Mouse (Mus musculus) ovary, adult 18-20 months (tissue): Measurements from ENCODE around the gene Chchd6.

Experiments
- DNase-seq: peaks from one replicate; pipeline ENCODE4 v3.0.0; 2022; ENCODE audit warnings: low spot score, mixed read lengths

Chchd6 gene

DNA sequence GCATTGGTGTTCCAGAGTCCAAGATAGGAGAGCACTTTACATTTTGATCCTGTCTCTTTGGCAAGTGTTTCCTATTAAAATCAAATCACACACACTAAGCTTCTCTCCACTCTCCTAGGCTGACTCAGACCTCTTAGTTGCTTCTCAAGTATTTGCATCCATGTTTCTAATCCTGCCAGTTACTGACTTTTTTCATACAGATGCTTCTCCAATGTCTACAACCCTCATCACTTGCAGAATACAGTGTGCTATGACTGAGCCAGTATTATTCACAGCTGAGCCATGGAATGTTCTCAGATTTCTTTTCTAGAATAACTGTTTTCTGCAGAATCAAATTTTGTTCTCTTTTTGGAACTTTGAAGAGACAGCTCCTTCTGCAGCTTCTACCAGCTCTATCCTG is 85.3 kb downstream of the Chchd6 start:
- DNase-seq, result no peak

DNA sequence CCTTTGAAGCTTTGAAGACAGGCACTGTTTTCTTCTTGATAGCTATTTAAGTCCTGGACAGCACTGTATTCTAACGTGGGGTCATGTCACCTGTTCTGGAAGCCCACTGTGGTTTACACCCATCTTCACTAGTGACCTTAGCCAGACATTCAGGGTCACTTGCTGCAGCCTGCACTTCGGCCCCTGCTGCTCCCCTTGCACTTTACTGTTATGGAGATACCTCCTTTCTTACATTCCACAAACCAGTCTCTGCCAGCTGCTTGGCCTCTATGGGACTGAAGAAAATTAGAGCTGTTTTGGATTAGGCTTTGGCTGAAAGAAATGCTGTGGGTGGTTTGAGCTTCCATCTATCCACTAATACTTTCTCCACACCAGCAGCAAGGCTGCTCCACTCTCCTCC is 86.7 kb downstream of the Chchd6 start:
- DNase-seq, result no peak

DNA sequence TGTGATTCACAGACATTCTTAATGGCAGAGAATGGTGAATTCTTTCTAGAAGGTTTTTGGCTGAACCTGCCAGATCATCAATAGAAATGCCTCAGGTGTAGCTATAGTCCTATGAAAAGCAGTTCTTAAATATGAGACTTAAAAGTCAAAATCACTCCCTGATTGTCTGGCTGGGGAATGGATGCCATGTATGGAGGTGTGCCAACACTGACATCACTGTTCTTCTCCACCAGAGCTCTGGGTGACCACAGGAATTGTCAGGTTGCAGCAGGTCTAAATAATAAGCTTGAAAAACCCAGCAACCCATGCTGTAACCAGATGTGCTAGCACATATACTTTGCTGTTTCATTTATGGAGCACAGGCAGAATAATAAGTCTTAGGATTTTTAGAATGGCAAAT is 87.2 kb downstream of the Chchd6 start:
- DNase-seq, result no peak

DNA sequence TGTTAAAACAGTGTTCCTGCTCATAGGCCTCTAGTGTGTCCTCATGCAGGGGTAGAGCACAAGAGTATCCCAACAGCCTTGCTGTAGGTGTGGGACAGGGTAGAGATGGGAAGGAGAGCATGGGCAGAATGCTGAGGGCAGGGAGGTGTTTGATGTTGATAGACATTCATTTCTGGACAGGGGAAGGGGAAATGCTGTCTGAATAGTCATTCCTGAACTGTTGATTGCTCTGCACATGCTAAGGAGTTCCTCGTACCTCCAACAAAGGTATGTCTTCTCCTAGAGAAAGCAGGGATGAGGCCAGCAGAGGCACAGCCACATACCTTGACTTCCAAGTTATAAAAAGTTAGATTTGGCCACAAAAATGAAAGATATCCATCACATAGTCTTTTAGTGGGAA is 95.5 kb downstream of the Chchd6 start:
- no peak for DNase-seq

DNA sequence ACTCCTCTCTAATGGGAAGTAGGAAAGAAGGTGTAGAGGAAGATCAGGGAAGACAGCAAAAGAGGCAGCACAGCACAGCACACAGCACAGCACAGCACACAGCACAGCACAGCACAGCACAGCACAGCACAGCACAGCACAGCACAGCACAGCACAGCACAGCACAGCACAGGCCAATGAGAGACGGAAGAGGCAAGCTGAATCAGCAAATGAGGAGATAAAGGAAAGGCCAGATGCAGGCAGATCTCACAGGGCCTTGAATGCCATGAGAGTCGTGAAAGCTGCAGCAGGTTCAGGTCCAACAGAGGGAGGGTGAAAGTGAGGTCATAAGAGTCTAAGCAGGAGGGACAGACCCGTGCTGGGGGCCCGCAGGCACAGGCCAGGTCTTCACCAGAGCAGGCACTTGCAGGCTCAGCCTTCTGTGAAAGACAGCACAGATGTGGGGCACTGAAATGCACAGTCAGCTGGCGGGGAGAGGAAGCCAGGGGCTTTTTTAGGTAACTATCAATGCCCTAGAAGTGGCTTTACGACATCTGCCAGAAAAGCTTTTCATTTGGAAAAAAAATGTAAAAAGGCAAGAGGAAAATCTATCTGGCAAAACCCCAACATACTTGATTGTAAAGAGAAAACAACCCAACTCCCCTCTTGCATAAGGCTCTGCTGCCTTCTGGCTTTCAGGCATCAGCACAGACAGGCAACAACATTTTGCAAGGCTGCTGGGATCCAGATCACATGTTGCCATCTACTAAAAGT is 96.5 kb downstream of the Chchd6 start:
- no peak for DNase-seq

DNA sequence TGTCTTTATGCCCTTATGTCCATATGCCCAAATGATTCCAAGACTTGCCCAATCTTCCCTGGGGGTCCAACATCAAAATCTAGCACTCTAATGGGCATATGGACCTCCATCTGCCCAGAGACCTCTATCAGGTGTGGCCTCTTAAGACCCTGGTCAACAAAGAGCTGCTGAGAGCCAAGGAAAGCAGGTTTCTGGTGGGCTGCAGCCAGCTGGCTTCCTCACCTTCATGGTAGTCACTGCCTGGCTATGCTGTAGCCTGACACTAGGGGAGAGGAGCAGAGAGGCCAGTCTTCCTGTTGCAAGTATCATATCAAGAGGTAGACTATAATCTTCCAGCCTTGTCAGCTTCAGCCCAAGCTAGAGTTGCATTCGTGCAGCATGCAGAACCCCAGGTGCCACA is 98.5 kb downstream of the Chchd6 start:
- DNase-seq, result no peak

DNA sequence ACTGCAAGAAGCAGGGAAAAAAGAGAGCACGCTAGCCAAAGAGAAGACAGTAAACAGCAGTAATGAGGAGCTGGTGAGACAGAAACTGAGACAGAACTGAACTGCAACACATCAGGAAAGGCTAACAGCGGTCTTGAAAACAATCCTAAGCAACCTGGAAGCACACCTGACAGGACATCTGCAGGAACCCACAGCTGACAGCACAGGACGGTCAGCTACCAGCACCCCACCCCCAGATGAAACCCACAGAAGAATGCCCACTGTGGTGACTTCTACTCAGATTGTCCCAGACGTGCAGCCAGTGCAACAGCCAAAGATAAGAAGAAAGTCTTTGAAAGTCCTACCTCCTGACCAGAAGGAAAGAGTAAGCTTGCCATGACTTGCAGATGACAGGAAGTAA is 103.1 kb downstream of the Chchd6 start:
- no peak for DNase-seq

DNA sequence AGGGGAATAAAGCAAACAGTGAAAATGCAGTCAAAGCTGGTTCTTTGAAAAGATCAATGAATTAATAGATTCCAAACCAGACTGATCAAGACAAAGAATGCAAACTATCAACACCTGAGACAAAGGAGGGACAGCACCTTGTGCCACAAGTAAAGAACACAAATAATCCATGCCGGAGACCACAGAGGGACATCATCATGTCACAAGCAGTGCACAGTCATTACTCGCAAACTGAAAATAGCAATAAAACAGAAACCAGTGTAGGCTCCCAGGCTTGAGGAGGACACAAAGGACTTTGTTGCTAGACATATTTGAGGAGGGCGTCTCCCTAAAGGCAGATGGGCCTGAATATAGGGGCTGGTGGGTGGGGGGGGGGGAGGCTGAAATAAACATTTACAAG is 105.1 kb downstream of the Chchd6 start:
- DNase-seq, result no peak

DNA sequence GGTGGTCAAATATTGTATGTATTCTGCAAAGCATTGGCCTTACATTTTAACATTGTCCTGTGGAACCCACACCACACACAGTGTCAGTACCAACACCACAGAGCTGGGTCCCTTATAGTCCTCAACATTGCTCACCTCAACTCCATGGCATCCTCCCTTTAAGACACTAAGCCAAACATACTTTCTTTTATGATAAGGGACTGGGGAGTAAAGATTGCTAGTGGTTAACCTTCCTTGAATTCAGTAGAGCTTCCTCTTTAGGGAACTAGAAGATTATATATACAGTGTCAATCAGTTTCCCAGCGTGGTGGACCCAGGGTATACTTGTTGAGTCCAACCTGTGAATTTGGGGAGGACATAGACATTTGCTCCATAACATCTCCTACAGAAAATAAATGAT is 105.9 kb downstream of the Chchd6 start:
- no peak for DNase-seq

DNA sequence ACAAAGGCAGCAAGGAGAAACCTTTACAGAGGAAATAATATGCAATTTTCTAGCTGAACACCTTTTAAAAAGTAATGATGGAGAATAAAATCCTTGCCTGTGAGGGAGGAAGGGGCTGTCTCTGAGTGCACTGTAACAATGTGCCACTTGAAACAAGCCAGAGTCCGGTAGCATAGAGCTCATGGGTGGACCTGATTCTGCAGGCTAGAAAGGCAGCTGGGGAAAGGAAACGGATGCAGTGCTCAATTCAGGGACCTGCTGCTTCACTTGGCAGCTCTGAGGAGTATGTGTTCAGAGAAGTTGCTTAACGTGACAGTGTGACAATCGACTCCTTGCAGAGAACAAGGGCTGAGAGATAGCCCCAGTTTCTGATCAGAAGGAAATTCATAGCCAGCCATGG is 109.4 kb downstream of the Chchd6 start:
- no peak for DNase-seq

DNA sequence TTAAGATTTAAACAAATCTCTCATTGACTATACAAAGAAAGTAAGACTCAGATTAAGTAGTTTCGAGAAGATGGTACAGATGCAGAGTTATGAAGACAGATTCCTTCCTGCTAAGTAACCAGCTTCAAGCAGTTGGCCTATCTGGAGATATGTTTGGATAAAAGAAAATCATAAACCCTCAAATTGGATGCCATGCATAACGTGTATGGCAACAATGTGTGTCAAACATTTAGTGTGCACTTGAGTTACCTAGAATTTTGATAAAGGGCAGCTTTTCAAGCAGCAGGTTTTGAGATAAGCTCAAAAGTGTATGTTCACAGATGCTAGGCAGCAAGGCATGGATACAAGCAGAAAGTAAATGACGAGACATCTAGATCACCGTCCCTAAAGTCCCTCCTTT is 114.3 kb downstream of the Chchd6 start:
- DNase-seq, result no peak

DNA sequence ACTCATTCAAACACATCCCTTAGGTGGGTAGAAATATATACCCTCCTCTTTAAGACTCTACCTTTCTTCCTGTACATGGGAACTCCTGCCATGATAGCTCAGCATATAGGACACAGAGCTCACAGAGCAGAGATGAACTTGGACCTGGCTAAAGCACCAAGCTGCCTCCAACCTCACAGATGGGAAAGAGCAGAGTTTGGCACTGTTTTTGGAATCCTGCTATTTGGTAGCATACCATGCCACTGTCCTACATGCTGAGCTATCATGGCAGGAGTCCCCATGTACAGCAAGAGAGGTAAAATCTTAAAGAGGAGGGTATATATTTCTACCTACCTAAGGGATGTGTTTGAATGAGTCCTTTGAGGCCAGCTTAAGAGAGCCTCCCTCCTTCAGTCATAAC is 127.5 kb downstream of the Chchd6 start:
- no peak for DNase-seq

DNA sequence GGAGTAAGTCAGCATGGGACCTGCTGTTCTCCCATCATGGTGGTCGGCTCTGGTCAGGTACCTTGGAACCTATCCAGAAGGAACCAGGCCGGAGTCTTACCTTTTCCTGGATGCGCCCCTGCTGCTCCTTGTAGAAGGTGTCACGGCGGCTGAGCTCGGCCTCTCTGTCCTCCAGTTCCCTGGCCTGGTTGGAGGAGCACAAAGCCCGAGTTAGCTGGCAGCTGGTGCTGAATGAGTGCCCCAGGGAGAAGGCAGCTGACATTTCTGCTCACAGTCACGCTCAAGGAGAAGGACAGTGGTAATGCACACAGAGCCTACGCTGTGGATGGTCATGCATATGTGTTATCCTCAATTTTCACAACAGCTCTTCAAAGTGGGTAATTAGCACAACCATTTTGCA is 128.2 kb downstream of the Chchd6 start:
- DNase-seq, result no peak

DNA sequence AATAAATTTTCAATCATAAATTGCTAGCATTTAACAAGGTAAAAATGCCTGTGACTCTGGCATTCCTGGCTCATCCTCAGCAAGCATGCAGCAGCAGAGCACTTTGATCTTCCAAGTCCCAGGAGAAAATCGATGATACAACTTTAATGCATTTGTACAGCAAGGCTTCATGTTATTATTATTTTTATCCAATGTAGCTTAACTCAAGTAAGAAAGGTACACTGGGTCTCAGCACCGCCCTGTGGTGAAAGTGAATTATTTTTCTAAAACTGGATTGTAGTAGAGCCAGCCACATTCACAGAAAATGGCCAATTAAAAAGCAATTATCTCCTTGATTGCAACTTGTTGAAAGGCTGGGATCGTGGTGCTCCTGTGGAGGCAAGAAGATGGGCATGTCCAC is 128.6 kb downstream of the Chchd6 start:
- DNase-seq, result no peak

DNA sequence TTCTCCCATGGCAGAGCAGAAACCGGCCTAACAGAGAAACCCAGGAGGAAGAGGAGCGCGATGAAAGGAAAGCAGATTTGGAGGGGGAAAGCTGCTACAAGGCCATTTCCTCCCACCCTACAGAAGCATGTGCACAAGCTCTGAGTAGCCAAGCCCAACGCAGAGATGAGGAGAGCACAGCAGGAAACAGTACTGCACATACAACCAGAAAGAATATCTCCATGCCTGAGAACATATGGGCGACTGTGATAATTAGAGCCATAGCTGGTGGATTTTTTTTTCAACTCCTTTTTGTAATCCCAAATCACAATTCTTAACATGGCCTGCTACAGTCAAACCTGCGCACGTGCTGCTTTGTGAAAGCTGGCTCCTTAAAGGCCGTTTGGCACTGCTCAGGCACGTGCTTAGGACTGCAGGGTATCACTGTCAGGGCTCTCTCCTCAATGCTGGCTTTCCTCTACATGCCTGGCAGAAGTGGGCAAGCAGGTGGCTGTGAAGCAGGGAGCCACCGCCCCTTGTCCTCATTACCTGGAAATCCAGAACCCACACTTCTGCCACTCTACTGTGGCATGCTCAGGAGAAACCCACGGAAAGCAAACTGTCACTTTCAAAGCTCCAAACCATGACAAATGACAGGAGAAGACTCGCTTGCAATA is 129.3 kb downstream of the Chchd6 start:
- no peak for DNase-seq

DNA sequence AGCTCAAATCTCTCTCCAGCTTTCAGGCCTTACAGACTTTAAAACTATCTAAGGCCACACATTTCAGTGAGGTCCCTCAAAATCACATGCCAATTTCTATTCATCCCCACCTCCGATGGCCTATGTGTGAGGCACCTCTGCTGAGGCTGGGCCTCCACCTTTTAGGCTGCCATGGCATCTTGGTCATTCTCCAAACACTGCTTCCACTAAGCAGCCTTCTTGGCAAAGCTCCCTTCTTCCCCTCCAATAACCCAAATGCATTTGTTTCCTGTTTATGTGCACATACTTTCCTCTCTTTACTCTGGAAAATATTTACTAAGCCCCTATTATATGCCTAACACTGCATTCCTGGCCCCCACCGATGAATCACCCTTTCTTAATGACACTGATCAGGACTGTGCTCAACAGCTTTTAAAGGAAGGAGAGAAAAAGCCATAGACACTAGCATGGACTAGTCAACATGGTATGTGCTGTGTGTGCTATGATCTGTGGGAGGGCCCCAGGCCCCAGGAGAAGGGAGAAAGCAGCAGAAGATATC is 133.2 kb downstream of the Chchd6 start:
- DNase-seq, result no peak

DNA sequence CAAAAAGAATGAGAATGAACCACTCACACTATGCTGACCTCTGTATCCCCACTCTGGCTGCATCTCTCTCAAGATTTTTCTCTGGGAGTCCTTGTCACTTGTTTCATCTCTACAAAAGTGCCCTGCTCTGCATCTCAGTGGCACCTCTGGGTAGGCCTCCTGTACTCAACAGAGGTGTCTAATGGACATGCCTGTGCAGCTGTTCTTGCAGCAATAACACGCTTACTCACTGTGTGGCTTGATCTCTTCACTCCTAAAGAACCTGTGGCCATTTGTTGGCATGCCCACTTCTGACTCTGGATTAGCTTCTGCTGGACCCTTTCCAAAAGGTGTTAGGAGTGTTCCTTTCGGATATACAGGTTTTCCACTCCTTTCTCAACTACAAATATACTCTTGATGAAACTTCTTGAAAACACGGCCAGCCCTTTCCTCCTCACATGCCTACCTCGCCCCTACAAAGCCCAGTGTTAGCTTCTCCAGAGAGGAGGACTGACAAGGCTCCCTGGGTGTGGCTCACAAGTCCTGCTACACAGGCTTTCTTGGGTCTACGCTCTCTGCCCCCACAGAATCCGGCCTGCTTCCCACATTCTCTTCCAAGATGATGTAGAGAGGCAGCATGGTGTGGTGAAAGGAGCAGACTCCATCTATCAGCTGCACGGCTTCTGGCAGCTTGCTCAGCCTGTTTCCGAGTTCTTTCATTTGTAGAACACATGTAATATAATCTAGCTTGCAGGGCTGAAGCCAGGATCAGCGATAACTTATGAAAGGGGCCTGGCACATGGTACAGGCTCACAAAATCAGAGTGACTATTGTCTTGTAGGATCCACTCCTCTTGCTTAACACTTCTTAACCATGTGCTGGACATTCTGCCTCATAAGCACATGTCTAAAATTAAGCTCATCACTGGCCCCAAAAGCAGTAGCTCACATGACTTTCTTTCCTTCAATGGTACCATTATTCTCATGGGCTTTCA is 133.9 kb downstream of the Chchd6 start:
- DNase-seq, result no peak

DNA sequence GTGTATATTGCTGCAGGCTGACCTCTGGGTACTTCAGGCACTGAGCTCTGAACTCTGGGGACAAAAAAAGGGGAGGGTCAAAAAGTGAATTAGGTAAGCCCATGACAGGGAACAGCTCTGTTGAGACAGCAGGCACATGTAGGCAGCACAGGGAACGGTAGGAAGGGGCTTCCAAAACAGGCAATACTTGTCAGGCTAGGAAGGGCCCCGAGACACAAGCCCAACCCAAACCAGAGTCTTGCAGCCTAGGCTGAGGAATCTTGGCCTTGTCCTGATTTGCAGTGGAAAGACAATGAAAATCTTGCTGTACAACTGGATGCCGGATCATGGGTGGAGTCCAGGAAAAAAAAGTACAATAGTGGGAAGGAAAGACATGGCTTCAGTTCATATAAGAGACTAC is 135.8 kb downstream of the Chchd6 start:
- DNase-seq, result no peak

DNA sequence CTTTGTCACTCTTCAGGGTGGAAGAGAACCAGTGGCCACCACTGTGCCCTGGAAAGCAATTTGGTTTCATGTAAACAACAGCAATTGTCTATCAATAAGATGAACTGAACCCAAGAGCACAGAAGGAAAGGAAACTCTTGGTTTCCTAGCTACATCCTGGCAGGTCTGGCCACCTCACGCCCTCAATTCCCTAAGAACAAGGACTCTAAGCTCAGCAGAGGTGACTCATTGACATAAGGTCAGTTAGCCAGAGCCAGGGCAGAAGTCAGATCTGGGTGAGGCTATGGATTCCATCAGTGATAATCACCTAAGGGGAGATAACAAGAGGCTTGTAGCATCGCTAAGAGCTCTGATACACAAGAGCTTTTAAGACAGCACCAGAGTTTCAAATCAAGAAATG is 137.9 kb downstream of the Chchd6 start:
- no peak for DNase-seq

DNA sequence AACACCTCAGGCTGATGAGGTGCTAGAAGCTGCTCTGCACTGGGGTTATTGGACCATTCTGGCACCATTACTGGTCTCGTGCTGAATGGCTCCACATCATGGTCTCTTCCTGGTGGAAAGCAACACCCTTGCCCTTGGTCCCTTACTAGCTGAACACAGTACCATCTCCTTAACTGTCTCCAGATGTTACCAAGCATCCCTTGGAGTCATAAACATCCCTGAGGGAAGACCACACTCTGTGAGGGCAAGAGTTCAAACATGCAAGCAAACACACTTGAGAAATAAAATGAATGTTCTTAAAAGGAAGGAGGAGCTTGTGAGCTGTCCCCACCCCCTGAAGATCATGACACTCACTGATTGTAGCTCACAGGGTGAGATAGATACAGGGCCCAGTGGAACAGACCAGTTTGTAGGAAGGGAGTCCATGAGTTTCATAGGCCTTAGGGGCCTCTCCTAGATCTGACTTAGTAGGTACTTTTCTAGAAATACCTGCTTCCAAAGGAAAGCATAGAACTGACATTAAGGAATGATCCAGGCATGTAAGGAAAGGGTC is 139.0 kb downstream of the Chchd6 start:
- no peak for DNase-seq

DNA sequence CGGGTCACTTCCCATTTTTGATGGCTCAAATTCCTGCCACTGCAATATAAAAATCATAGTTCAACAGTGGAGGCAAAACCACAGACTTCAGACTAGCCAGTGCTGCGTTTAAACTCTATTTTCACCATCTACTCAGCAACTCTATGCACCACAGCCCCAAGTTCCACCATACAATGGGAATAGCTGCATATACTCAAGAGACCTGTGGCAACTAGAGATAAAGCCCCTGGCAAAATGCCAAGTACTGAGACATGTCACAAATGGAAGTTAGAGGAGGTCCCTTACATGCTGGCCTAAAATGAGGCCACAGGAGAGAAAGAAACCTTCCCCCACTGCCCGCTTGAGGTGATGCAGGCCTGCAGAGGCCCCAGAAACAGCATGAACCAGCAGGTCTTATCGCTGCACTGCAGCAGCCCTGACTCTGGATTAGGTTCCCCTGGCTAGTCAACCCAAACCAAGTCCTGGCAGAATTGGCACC is 139.9 kb downstream of the Chchd6 start:
- DNase-seq, result no peak

DNA sequence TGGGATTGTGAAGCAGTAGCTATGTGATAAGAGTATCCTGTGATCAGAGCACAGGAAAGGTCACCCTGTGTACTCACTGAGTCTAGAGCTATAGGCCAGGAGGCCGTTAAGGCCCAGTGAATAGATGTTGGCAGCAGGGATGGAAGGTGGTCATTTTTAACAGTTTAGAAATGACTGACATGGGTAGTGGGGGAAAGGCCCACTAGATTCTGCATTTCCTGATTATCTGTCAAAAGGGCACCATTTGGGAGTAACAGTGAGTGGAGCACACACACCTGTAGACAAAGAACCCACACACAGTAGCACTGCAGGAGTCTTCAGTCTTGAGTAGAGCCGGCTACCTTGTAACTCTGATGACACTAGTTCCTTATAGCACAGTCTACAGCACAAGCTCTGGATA is 141.0 kb downstream of the Chchd6 start:
- DNase-seq, result no peak
